Mouse (Mus musculus) kidney, adult 11 months (tissue): Measurements from ENCODE around the gene Ndufa13.
"Not testable (repeated sequence)": the region's sequence is repeated elsewhere in the genome, so short reads cannot be mapped to it uniquely, and the experiment has no call there.

Experiments
- DNase-seq: peaks from one replicate; pipeline ENCODE4 v3.0.0; 2022

The Ndufa13 gene

GRCm38 (mm10) chr8:69902163-69903062, at the start of gene Ndufa13, which contains the start of the genes Tssk6 and Yjefn3:
Ndufa13 (minus strand) TSS chr8:69902558.
Tssk6 (plus strand) TSS chr8:69902184.
Yjefn3 (minus strand) TSS chr8:69902712.
- no peak for DNase-seq

- DNase-seq: no peak
Measured at GRCm38 (mm10) chr8:69950300-69950699, 47.9 kb upstream of the Ndufa13 start.

GRCm38 (mm10) chr8:69942495-69942894, 40.1 kb upstream of the Ndufa13 start:
- DNase-seq: not testable (repeated sequence)

GRCm38 (mm10) chr8:69940386-69940785, 38.0 kb upstream of the Ndufa13 start:
- DNase-seq: no peak

GRCm38 (mm10) chr8:69939633-69940032, 37.3 kb upstream of the Ndufa13 start:
- peak; percentile 81 for DNase-seq

GRCm38 (mm10) chr8:69938245-69938982, 36.1 kb upstream of the Ndufa13 start:
- DNase-seq: no peak

- DNase-seq: no peak
Measured at GRCm38 (mm10) chr8:69937466-69937865, 35.1 kb upstream of the Ndufa13 start.

- DNase-seq: peak; percentile 67
Measured at GRCm38 (mm10) chr8:69936050-69936794, 33.9 kb upstream of the Ndufa13 start.

- DNase-seq: no peak
Measured at GRCm38 (mm10) chr8:69935431-69935830, 33.1 kb upstream of the Ndufa13 start.

- no peak for DNase-seq
Measured at GRCm38 (mm10) chr8:69934582-69934981, 32.2 kb upstream of the Ndufa13 start.

- no peak for DNase-seq
Measured at GRCm38 (mm10) chr8:69933811-69934210, 31.5 kb upstream of the Ndufa13 start.

GRCm38 (mm10) chr8:69926901-69927300, 24.5 kb upstream of the Ndufa13 start:
- no peak for DNase-seq

GRCm38 (mm10) chr8:69923986-69924385, 21.6 kb upstream of the Ndufa13 start:
- no peak for DNase-seq

- peak; percentile 65 for DNase-seq
Measured at GRCm38 (mm10) chr8:69921141-69921540, 18.8 kb upstream of the Ndufa13 start.

GRCm38 (mm10) chr8:69919876-69920662, 17.7 kb upstream of the Ndufa13 start:
- peak; percentile 88 for DNase-seq

- peak; percentile 70 for DNase-seq
Measured at GRCm38 (mm10) chr8:69919010-69919409, 16.7 kb upstream of the Ndufa13 start.

GRCm38 (mm10) chr8:69918506-69918905, 16.1 kb upstream of the Ndufa13 start:
- no peak for DNase-seq

GRCm38 (mm10) chr8:69915748-69916147, 13.4 kb upstream of the Ndufa13 start:
- no peak for DNase-seq

GRCm38 (mm10) chr8:69914526-69914925, 12.2 kb upstream of the Ndufa13 start:
- no peak for DNase-seq

- no peak for DNase-seq
Measured at GRCm38 (mm10) chr8:69912478-69913074, 10.2 kb upstream of the Ndufa13 start.

GRCm38 (mm10) chr8:69911917-69912316, 9.6 kb upstream of the Ndufa13 start:
- DNase-seq: no peak

- no peak for DNase-seq
Measured at GRCm38 (mm10) chr8:69907106-69907505, 4.7 kb upstream of the Ndufa13 start.
